Mouse (Mus musculus) midbrain, embryonic 16.5 days (tissue): ENCODE data around the gene 1700016K19Rik. TPM values are rescaled to one million over a fixed set of nuclear protein-coding genes. Genes with fewer than 3 reads are reported as not detected.

Experiments
- ATAC-seq: fragments of 200-750 bp; cut with Nextera tagmentation; 2 replicates; pipeline ENCODE4 v1.8.0; 2017; ENCODE audit warnings: moderate TSS enrichment
- H3K27ac ChIP-seq: fragments of 300-500 bp; sonication (generic); 2 replicates; pipeline ENCODE4 v1.5.1; 2014; ENCODE audit warnings: mild to moderate bottlenecking, low read length, mixed read lengths
- H3K27me3 ChIP-seq: fragments of 300-500 bp; sonication (generic); 2 replicates; pipeline ENCODE4 v1.6.1; 2014; ENCODE audit warnings: low read depth, low read length, mixed read lengths; ENCODE audit not compliant: control insufficient read depth, insufficient read depth
- H3K36me3 ChIP-seq: fragments of 300-500 bp; sonication (generic); 2 replicates; pipeline ENCODE4 v1.6.1; 2014; ENCODE audit warnings: mild to moderate bottlenecking, low read length, moderate library complexity, mixed read lengths; ENCODE audit not compliant: control insufficient read depth, insufficient read depth
- H3K4me1 ChIP-seq: fragments of 300-500 bp; sonication (generic); 2 replicates; pipeline ENCODE4 v1.6.1; 2014; ENCODE audit warnings: mild to moderate bottlenecking, low read length, mixed read lengths; ENCODE audit not compliant: control insufficient read depth, insufficient read depth
- H3K4me2 ChIP-seq: fragments of 300-500 bp; sonication (generic); 2 replicates; pipeline ENCODE4 v1.6.1; 2014; ENCODE audit warnings: mild to moderate bottlenecking, low read length, mixed read lengths
- H3K4me3 ChIP-seq: fragments of 300-500 bp; sonication (generic); 2 replicates; pipeline ENCODE4 v1.5.1; 2014; ENCODE audit warnings: low read depth, mild to moderate bottlenecking, low read length, moderate library complexity, mixed read lengths
- H3K9ac ChIP-seq: fragments of 300-500 bp; sonication (generic); 2 replicates; pipeline ENCODE4 v1.6.1; 2014; ENCODE audit warnings: low read depth, low read length, mixed read lengths
- H3K9me3 ChIP-seq: fragments of 300-500 bp; sonication (generic); replicated peaks from 2 replicates; pipeline ENCODE4 v1.6.1; 2014; ENCODE audit warnings: mild to moderate bottlenecking, low read length, mixed read lengths; ENCODE audit not compliant: control insufficient read depth, poor library complexity, severe bottlenecking
- WGBS: fragments of 180-500 bp; shearing (Covaris S2); extraction: QIAGEN DNeasy Blood & Tissue Kit; methylation state at CpG from one replicate; pipeline ENCODE4 v1.1.7; 2014; 5-methylcytosine and 5-hydroxymethylcytosine counted together
- polyA plus RNA-seq: library from polyadenylated mRNA; unstranded; fragments of >200 nt; fragmentation: Nextera tagmentation; extraction: Ambion mirVana; gene quantifications from 2 replicates; pipeline ENCODE4 v1.2.1, GENCODE M21; 2015

Gene 1700016K19Rik
- polyA plus RNA-seq, 1 experiment from 2014 or later: 7.0 TPM

GRCm38 (mm10) chr11:76019879-76020278, 20.2 kb downstream of the 1700016K19Rik start:
- no peaks in the 10 kb centered on the region for H3K27me3 ChIP-seq
- no peaks in the 10 kb centered on the region for H3K9me3 ChIP-seq
- no peak overlapping the region for H3K27ac ChIP-seq
- no peak overlapping the region for H3K9ac ChIP-seq
- 83% methylated on average over 4 of the region's 4 CpGs for WGBS
- ATAC-seq: no peak
- no peaks in the 10 kb centered on the region for H3K36me3 ChIP-seq
- no peak overlapping the region for H3K4me3 ChIP-seq
- no peak overlapping the region for H3K4me2 ChIP-seq
- no peaks in the 10 kb centered on the region for H3K4me1 ChIP-seq

- no peak overlapping the region for H3K27ac ChIP-seq
- peaks cover under 1% of the 10 kb centered on the region; the same call in 1 of the 2 replicates for H3K27me3 ChIP-seq
- no peaks in the 10 kb centered on the region for H3K36me3 ChIP-seq
- no peak overlapping the region for H3K9ac ChIP-seq
- H3K9me3 ChIP-seq: no peaks in the 10 kb centered on the region
- no peaks in the 10 kb centered on the region for H3K4me1 ChIP-seq
- WGBS: 87% methylated on average over 9 of the region's 9 CpGs
- no peak overlapping the region for H3K4me2 ChIP-seq
- no peak for ATAC-seq
- no peak overlapping the region for H3K4me3 ChIP-seq
These were observed 21.2 kb downstream of the 1700016K19Rik start for GRCm38 (mm10) chr11:76020916-76021315.

GRCm38 (mm10) chr11:76025080-76025583, 25.4 kb downstream of the 1700016K19Rik start:
- H3K9ac ChIP-seq: no peak overlapping the region
- ATAC-seq: no peak
- peaks cover 9% of the 10 kb centered on the region for H3K4me1 ChIP-seq
- no peak overlapping the region for H3K4me3 ChIP-seq
- H3K27ac ChIP-seq: no peak overlapping the region
- H3K9me3 ChIP-seq: no peaks in the 10 kb centered on the region
- 50% methylated on average over 7 of the region's 7 CpGs for WGBS
- H3K27me3 ChIP-seq: peaks cover 5% of the 10 kb centered on the region; the same call in 1 of the 2 replicates
- H3K36me3 ChIP-seq: no peaks in the 10 kb centered on the region
- no peak overlapping the region for H3K4me2 ChIP-seq

- Histone ChIP-seq H3K4me1 (peaks cover 9% of the 10 kb centered on the region), H3K9ac (peak overlapping the region; percentile 57), H3K4me2 (peak overlapping the region; percentile 67), H3K4me3 (peak overlapping the region; percentile 64), H3K36me3 (no peaks in the 10 kb centered on the region), H3K27me3 (peaks cover 5% of the 10 kb centered on the region; the same call in 1 of the 2 replicates), H3K27ac (no peak overlapping the region), H3K9me3 (no peaks in the 10 kb centered on the region)
- WGBS: 1% methylated on average over 14 of the region's 14 CpGs
- 0 out of 2 replicates have a peak, but pooled peaks have one; percentile 13 for ATAC-seq
These were observed 26.9 kb downstream of the 1700016K19Rik start for GRCm38 (mm10) chr11:76026527-76027138.

- Histone ChIP-seq H3K9ac (peak within 1 kb of the TSS; percentile 57), H3K27ac (0 out of 2 replicates have a peak within 1 kb of the TSS, but pooled peaks have one; percentile 6), H3K4me2 (peak within 1 kb of the TSS; percentile 67), H3K9me3 (no peaks in the 10 kb centered on the region), H3K4me3 (peak within 1 kb of the TSS; percentile 64), H3K27me3 (peaks cover 5% of the 10 kb centered on the region; the same call in 1 of the 2 replicates), H3K4me1 (peaks cover 9% of the 10 kb centered on the region), H3K36me3 (no peaks in the 10 kb centered on the region)
- under 1% methylated on average over 86 of the region's 112 CpGs for WGBS
- ATAC-seq: peak; percentile 85
These were observed 27.7 kb downstream of the 1700016K19Rik start, which contains the start of gene Rflnb for GRCm38 (mm10) chr11:76027139-76028071. Gene Rflnb, minus strand, starts transcription at chr11:76027782.

GRCm38 (mm10) chr11:76028072-76028465, 28.4 kb downstream of the 1700016K19Rik start:
- WGBS: 2% methylated on average over 10 of the region's 14 CpGs
- Histone ChIP-seq H3K9me3 (no peaks in the 10 kb centered on the region), H3K4me3 (peak overlapping the region; percentile 64), H3K27ac (no peak overlapping the region), H3K9ac (peak overlapping the region; percentile 57; the same call in 1 of the 2 replicates), H3K27me3 (peaks cover 5% of the 10 kb centered on the region; the same call in 1 of the 2 replicates), H3K4me1 (peaks cover 9% of the 10 kb centered on the region), H3K36me3 (no peaks in the 10 kb centered on the region), H3K4me2 (peak overlapping the region; percentile 67)
- 0 out of 2 replicates have a peak, but pooled peaks have one; percentile 27 for ATAC-seq

- H3K4me2 ChIP-seq: no peak overlapping the region
- no peak overlapping the region for H3K27ac ChIP-seq
- H3K4me1 ChIP-seq: no peaks in the 10 kb centered on the region
- no peaks in the 10 kb centered on the region; the same call in 1 of the 2 replicates for H3K27me3 ChIP-seq
- no peaks in the 10 kb centered on the region for H3K9me3 ChIP-seq
- no peaks in the 10 kb centered on the region for H3K36me3 ChIP-seq
- no peak overlapping the region for H3K4me3 ChIP-seq
- ATAC-seq: no peak
- 66% methylated on average over 6 of the region's 6 CpGs for WGBS
- no peak overlapping the region for H3K9ac ChIP-seq
These were observed 33.6 kb downstream of the 1700016K19Rik start for GRCm38 (mm10) chr11:76033359-76033758.

- no peaks in the 10 kb centered on the region for H3K9me3 ChIP-seq
- no peak overlapping the region for H3K4me3 ChIP-seq
These were observed 34.1 kb downstream of the 1700016K19Rik start for GRCm38 (mm10) chr11:76033836-76034235.

More at GRCm38 (mm10) chr11:76033836-76034235, 34.1 kb downstream of the 1700016K19Rik start:
- 73% methylated on average over 4 of the region's 4 CpGs for WGBS
- H3K4me1 ChIP-seq: no peaks in the 10 kb centered on the region
- no peak for ATAC-seq
- no peak overlapping the region for H3K4me2 ChIP-seq
- no peaks in the 10 kb centered on the region for H3K36me3 ChIP-seq
- no peaks in the 10 kb centered on the region; the same call in 1 of the 2 replicates for H3K27me3 ChIP-seq
- no peak overlapping the region for H3K27ac ChIP-seq
- no peak overlapping the region for H3K9ac ChIP-seq
